Mouse (Mus musculus) bone marrow, adult 2 months (tissue): ENCODE data around the gene Slc29a2.

Experiments
- CTCF ChIP-seq: fragments of 200-500 bp; IDR thresholded peaks from 2 replicates; pipeline ENCODE4 v1.5.1; 2011; ENCODE audit warnings: low read length, control low read depth; ENCODE audit not compliant: control insufficient read depth, insufficient read depth
- POLR2A ChIP-seq: fragments of 200-500 bp; IDR thresholded peaks from 2 replicates; pipeline ENCODE4 v1.6.1; 2011; ENCODE audit warnings: low read depth, mild to moderate bottlenecking, control low read depth, low read length, borderline replicate concordance; ENCODE audit not compliant: control insufficient read depth

DNA sequence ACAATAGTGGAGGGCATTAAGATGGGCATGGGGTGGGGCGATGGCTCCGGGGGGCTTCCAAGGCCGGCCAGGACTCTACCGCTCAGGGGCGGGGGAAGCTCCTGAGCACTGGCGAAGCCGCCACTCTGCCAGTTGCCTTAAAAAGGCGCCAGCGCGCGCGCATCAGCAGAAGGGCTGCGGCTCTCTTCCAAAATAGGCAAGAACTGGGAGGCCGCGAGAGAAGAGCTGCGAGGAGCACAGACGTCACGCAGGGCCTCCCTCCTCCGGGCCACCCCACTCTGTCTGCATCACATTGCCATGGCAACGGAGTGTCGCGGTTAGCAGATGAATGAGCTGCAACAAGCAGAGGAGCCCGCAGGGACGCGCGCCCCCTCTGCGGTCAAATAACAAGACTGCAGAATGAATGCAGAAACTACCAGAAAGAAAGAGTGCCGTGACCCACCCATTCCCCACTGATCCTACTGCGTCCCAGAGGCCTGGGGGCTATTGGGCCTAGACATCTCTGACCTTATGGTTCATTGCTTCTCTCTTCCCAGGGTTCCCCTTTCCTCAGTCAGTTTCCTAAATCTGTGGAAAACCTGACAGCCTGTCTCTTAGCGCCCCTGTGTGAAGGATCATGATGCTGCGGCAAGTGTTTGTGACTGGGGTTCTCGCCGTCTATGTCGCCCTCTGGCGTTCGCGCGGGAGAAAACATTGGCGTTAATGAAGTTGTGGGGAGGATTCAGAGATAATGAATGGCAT, 21.8 kb upstream of the Slc29a2 start:
- TF ChIP-seq CTCF (peak; percentile 92), POLR2A (no peak)
